22 mouse cellular contexts compared by ENCODE assay signal in genomic region chr6:147738621-147739325, GRCm38 (mm10).
DNase-seq lines count a peak whose midpoint lies in the region; ATAC-seq and TF ChIP-seq lines count a peak whose summit lies in the region.
"Had no signal": no experiment of that assay in that cellular context is flagged by ENCODE, and none has a peak within 500 bp of the region (broad histone marks: within the 10 kb centered on the region; RNA-seq: fewer than 3 reads in every experiment).

No protein-coding gene starts in this region.

- H3K27me3 ChIP-seq in kidney, embryonic 15.5 days: no peaks in the 10 kb centered on the region
- H3K27me3 ChIP-seq in liver, postnatal 0 days (ENCODE audit: insufficient read depth, low read length): no peaks in the 10 kb centered on the region
- H3K27me3 ChIP-seq in liver, embryonic 12.5 days (replicated peaks): no peaks in the 10 kb centered on the region
- H3K27me3 ChIP-seq in forebrain, postnatal 0 days (ENCODE audit: insufficient read depth, low read length): no peaks in the 10 kb centered on the region
- H3K27me3 ChIP-seq: forebrain, embryonic 12.5 days; heart, embryonic 15.5 days; neural tube, embryonic 15.5 days had no signal

- no peak overlapping the region for H3K9ac ChIP-seq in kidney, embryonic 15.5 days
- H3K9ac ChIP-seq in liver, postnatal 0 days (replicated peaks): no peak overlapping the region
- no peak overlapping the region for H3K9ac ChIP-seq in liver, embryonic 12.5 days
- H3K9ac ChIP-seq in forebrain, postnatal 0 days: no peak overlapping the region
- H3K9ac ChIP-seq: forebrain, embryonic 12.5 days; heart, embryonic 15.5 days; neural tube, embryonic 15.5 days had no signal

- no peak overlapping the region for H3K27ac ChIP-seq in kidney, embryonic 15.5 days
- H3K27ac ChIP-seq in liver, postnatal 0 days (ENCODE audit: low read depth): no peak overlapping the region
- H3K27ac ChIP-seq in liver, embryonic 12.5 days: no peak overlapping the region
- no peak overlapping the region for H3K27ac ChIP-seq in forebrain, postnatal 0 days (ENCODE audit: low read depth, low read length)
- H3K27ac ChIP-seq: embryonic facial prominence, embryonic 10.5 days; forebrain, embryonic 12.5 days; heart, embryonic 15.5 days; neural tube, embryonic 15.5 days; stomach, postnatal 0 days had no signal

- TF ChIP-seq CTCF in liver, postnatal 0 days (IDR thresholded peaks at IDR 0.05; ENCODE audit: low read depth): no peak
- no peak for TF ChIP-seq CTCF in forebrain, postnatal 0 days (IDR thresholded peaks at IDR 0.05; ENCODE audit: low read depth)

- no peak overlapping the region for H3K4me2 ChIP-seq in kidney, embryonic 15.5 days
- H3K4me2 ChIP-seq in liver, postnatal 0 days (ENCODE audit: low read depth, low read length): no peak overlapping the region
- no peak overlapping the region for H3K4me2 ChIP-seq in liver, embryonic 12.5 days
- no peak overlapping the region for H3K4me2 ChIP-seq in forebrain, postnatal 0 days (ENCODE audit: low read depth)
- H3K4me2 ChIP-seq: forebrain, embryonic 12.5 days; heart, embryonic 15.5 days; neural tube, embryonic 15.5 days had no signal

- H3K4me1 ChIP-seq in kidney, embryonic 15.5 days: no peaks in the 10 kb centered on the region
- H3K4me1 ChIP-seq in liver, postnatal 0 days (ENCODE audit: insufficient read depth): no peaks in the 10 kb centered on the region
- H3K4me1 ChIP-seq in liver, embryonic 12.5 days: no peaks in the 10 kb centered on the region
- H3K4me1 ChIP-seq in forebrain, postnatal 0 days (ENCODE audit: insufficient read depth): no peaks in the 10 kb centered on the region
- H3K4me1 ChIP-seq: forebrain, embryonic 12.5 days; neural tube, embryonic 15.5 days had no signal

- peak; percentile 24 for DNase-seq in kidney, adult 11 months
- peak; percentile 32 for DNase-seq in liver, postnatal 0 days
- peak; percentile 57 for DNase-seq in Muller cell, postnatal 12 days (ENCODE audit: inconsistent ontology term)
- DNase-seq in adrenal gland, postnatal 14 days: peak; percentile 60
- no peak for DNase-seq in forebrain, postnatal 0 days
- DNase-seq: cerebellum, adult 18-20 months; heart, adult 18-20 months; lung, adult 18-20 months; midbrain, embryonic 14.5 days; right cerebral cortex, postnatal 4 days; thymus, postnatal 14 days had no signal

- no peak overlapping the region for H3K4me3 ChIP-seq in kidney, embryonic 15.5 days (replicated peaks)
- no peak overlapping the region for H3K4me3 ChIP-seq in liver, postnatal 0 days (ENCODE audit: low read depth, low read length)
- no peak overlapping the region for H3K4me3 ChIP-seq in liver, embryonic 12.5 days
- H3K4me3 ChIP-seq in forebrain, postnatal 0 days (ENCODE audit: low read depth, low read length): no peak overlapping the region
- H3K4me3 ChIP-seq: embryonic facial prominence, embryonic 10.5 days; forebrain, embryonic 12.5 days; heart, embryonic 15.5 days; megakaryocyte, embryonic 14.5 days; neural tube, embryonic 15.5 days had no signal

- no peak for TF ChIP-seq EP300 in liver, postnatal 0 days (IDR thresholded peaks at IDR 0.05; ENCODE audit: low read depth)

- H3K36me3 ChIP-seq in kidney, embryonic 15.5 days: no peaks in the 10 kb centered on the region
- H3K36me3 ChIP-seq in liver, postnatal 0 days (replicated peaks; ENCODE audit: insufficient read depth, low read length): no peaks in the 10 kb centered on the region
- H3K36me3 ChIP-seq in liver, embryonic 12.5 days: no peaks in the 10 kb centered on the region
- no peaks in the 10 kb centered on the region for H3K36me3 ChIP-seq in forebrain, postnatal 0 days (ENCODE audit: insufficient read depth)
- H3K36me3 ChIP-seq: embryonic facial prominence, embryonic 10.5 days; forebrain, embryonic 12.5 days; heart, embryonic 15.5 days; neural tube, embryonic 15.5 days had no signal

- 89% methylated on average over 5 of the region's 5 CpGs for whole genome bisulfite sequencing in kidney, embryonic 15.5 days
- 65% methylated on average over 5 of the region's 5 CpGs for WGBS in liver, postnatal 0 days (ENCODE audit: insufficient replicate concordance)
- whole genome bisulfite sequencing in liver, embryonic 12.5 days (ENCODE audit: insufficient replicate concordance): 66% methylated on average over 5 of the region's 5 CpGs
- WGBS in forebrain, postnatal 0 days: 84% methylated on average over 5 of the region's 5 CpGs

- H3K9me3 ChIP-seq in kidney, embryonic 15.5 days (replicated peaks): no peaks in the 10 kb centered on the region
- H3K9me3 ChIP-seq in liver, postnatal 0 days (ENCODE audit: low read length): no peaks in the 10 kb centered on the region
- H3K9me3 ChIP-seq in liver, embryonic 12.5 days (replicated peaks): no peaks in the 10 kb centered on the region
- no peaks in the 10 kb centered on the region for H3K9me3 ChIP-seq in forebrain, postnatal 0 days (ENCODE audit: low read length)
- H3K9me3 ChIP-seq: embryonic facial prominence, embryonic 10.5 days; forebrain, embryonic 12.5 days; heart, embryonic 15.5 days; neural tube, embryonic 15.5 days had no signal

- ATAC-seq in kidney, embryonic 15.5 days (replicated peaks; ENCODE audit: low FRiP score): no peak
- no peak for ATAC-seq in liver, postnatal 0 days
- no peak for ATAC-seq in liver, embryonic 12.5 days
- ATAC-seq in forebrain, postnatal 0 days: no peak
- ATAC-seq: activated CD4-positive, CD25-positive, alpha-beta regulatory T cell, adult 4 months; hindbrain, embryonic 16.5 days; intestine, embryonic 16.5 days had no signal
